Mouse (Mus musculus) MEL (cell line): ENCODE results near the gene Cdca7l. TPM values are rescaled to one million over a fixed set of nuclear protein-coding genes. Genes with fewer than 3 reads are reported as not detected.
A peak's percentile ranks its signal among the peaks of the same experiment; 100 is the strongest.

Source experiments
- DNase-seq: peaks from one replicate; pipeline ENCODE4 v3.0.0; 2011; ENCODE audit warnings: low read depth, low spot score
- H3K27ac ChIP-seq: 2 replicates; pipeline ENCODE4 v1.5.1; 2012; ENCODE audit warnings: low read depth, mild to moderate bottlenecking, control low read depth, low read length, moderate library complexity; ENCODE audit not compliant: control insufficient read depth
- H3K27me3 ChIP-seq, 2 experiments: fragments of 150-350 bp in 1 of 2; sonication (generic) in 1 of 2; 2 replicates each; pipeline ENCODE4 v1.6.1; 2012; ENCODE audit warnings: low read length in 2 of 2, mild to moderate bottlenecking in 2 of 2, improper control_type of control experiment in 1 of 2, moderate library complexity in 1 of 2; ENCODE audit not compliant: insufficient read depth in 2 of 2, control insufficient read depth in 1 of 2
- H3K36me3 ChIP-seq, 2 experiments: 2 replicates each; pipeline ENCODE4 v1.6.1; 2012 to 2014; ENCODE audit warnings: low read length in 2 of 2, improper control_type of control experiment in 1 of 2, inconsistent platforms in 1 of 2, mild to moderate bottlenecking in 1 of 2; ENCODE audit not compliant: insufficient read depth in 2 of 2, control insufficient read depth in 1 of 2
- H3K4me1 ChIP-seq, 2 experiments: fragments of 150-350 bp in 1 of 2; sonication (generic) in 1 of 2; 2 replicates each; pipeline ENCODE4 v1.6.1; 2012; ENCODE audit warnings: low read length in 2 of 2, improper control_type of control experiment in 1 of 2, mild to moderate bottlenecking in 1 of 2; ENCODE audit not compliant: insufficient read depth in 2 of 2, control insufficient read depth in 1 of 2
- H3K4me3 ChIP-seq, 2 experiments: fragments of 150-350 bp in 1 of 2; sonication (generic) in 1 of 2; 2 replicates each; pipeline ENCODE4 v1.5.1; 2012; ENCODE audit warnings: low read depth in 2 of 2, low read length in 2 of 2, mild to moderate bottlenecking in 2 of 2, moderate library complexity in 2 of 2, control low read depth in 1 of 2, improper control_type of control experiment in 1 of 2; ENCODE audit not compliant: control insufficient read depth in 1 of 2, insufficient read depth in 1 of 2
- H3K79me2 ChIP-seq: 2 replicates; pipeline ENCODE4 v1.6.1; 2012; ENCODE audit warnings: mild to moderate bottlenecking, low read length, moderate library complexity; ENCODE audit not compliant: control insufficient read depth, poor library complexity, insufficient read depth
- H3K9ac ChIP-seq: 2 replicates; pipeline ENCODE4 v1.6.1; 2012; ENCODE audit warnings: low read depth, mild to moderate bottlenecking, control low read depth, low read length, moderate library complexity; ENCODE audit not compliant: control insufficient read depth, poor library complexity, severe bottlenecking
- H3K9me3 ChIP-seq: fragments of 150-350 bp; sonication (generic); replicated peaks from 2 replicates; pipeline ENCODE4 v1.6.1; 2012; ENCODE audit warnings: mild to moderate bottlenecking, low read length, improper control_type of control experiment, moderate library complexity; ENCODE audit not compliant: insufficient read depth
- BHLHE40 ChIP-seq: IDR thresholded peaks from 2 replicates; pipeline ENCODE4 v1.6.1; 2012; ENCODE audit warnings: low read depth, mild to moderate bottlenecking, inconsistent platforms, low read length, improper control_type of control experiment, borderline replicate concordance
- CHD2 ChIP-seq: IDR thresholded peaks from 2 replicates; pipeline ENCODE4 v1.6.1; 2011; ENCODE audit warnings: low read length, improper control_type of control experiment
- CTCF ChIP-seq, 3 experiments: IDR thresholded peaks in 2 of 3; conservative IDR thresholded peaks in 1 of 3; 2 replicates each; pipeline ENCODE4 v1.5.1; 2011 to 2012; ENCODE audit warnings: low read length in 3 of 3, low read depth in 2 of 3, mild to moderate bottlenecking in 2 of 3, improper control_type of control experiment in 1 of 3, inconsistent platforms in 1 of 3, mixed read lengths in 1 of 3, moderate library complexity in 1 of 3; ENCODE audit not compliant: control insufficient read depth in 1 of 3, insufficient read depth in 1 of 3, poor library complexity in 1 of 3, severe bottlenecking in 1 of 3
- E2F4 ChIP-seq: IDR thresholded peaks from 2 replicates; pipeline ENCODE4 v1.6.1; 2011; ENCODE audit warnings: low read depth, low read length, improper control_type of control experiment, borderline replicate concordance
- GABPA ChIP-seq: IDR thresholded peaks from 2 replicates; pipeline ENCODE4 v1.6.1; 2012; ENCODE audit warnings: low read depth, mild to moderate bottlenecking, inconsistent platforms, low read length, improper control_type of control experiment, moderate library complexity
- HCFC1 ChIP-seq: IDR thresholded peaks from 2 replicates; pipeline ENCODE4 v1.6.1; 2012; ENCODE audit warnings: low read depth, mild to moderate bottlenecking, inconsistent platforms, low read length, improper control_type of control experiment, moderate library complexity
- JUND ChIP-seq: IDR thresholded peaks from 2 replicates; pipeline ENCODE4 v1.6.1; 2011; ENCODE audit warnings: low read depth, mild to moderate bottlenecking, improper control_type of control experiment, low read length
- MAFK ChIP-seq: IDR thresholded peaks from 2 replicates; pipeline ENCODE4 v1.6.1; 2011; ENCODE audit warnings: low read depth, mild to moderate bottlenecking, low read length, improper control_type of control experiment, borderline replicate concordance
- MAZ ChIP-seq: IDR thresholded peaks from 2 replicates; pipeline ENCODE4 v1.6.1; 2012; ENCODE audit warnings: low read depth, mild to moderate bottlenecking, inconsistent platforms, low read length, improper control_type of control experiment
- MEF2A ChIP-seq: IDR thresholded peaks from 2 replicates; pipeline ENCODE4 v1.6.1; 2014; ENCODE audit warnings: low read depth, mild to moderate bottlenecking, inconsistent platforms, low read length, improper control_type of control experiment; ENCODE audit not compliant: poor library complexity, insufficient replicate concordance, severe bottlenecking; ENCODE audit errors: extremely low read depth
- MYB ChIP-seq: IDR thresholded peaks from 2 replicates; pipeline ENCODE4 v1.6.1; 2011; ENCODE audit warnings: mild to moderate bottlenecking, low read depth, low read length, improper control_type of control experiment
- RAD21 ChIP-seq: IDR thresholded peaks from 2 replicates; pipeline ENCODE4 v1.6.1; 2011; ENCODE audit warnings: mild to moderate bottlenecking, low read depth, low read length, improper control_type of control experiment
- RCOR1 ChIP-seq: IDR thresholded peaks from 2 replicates; pipeline ENCODE4 v1.6.1; 2012; ENCODE audit warnings: low read depth, mild to moderate bottlenecking, inconsistent platforms, low read length, improper control_type of control experiment
- SIN3A ChIP-seq: IDR thresholded peaks from 2 replicates; pipeline ENCODE4 v1.6.1; 2012; ENCODE audit warnings: low read length, improper control_type of control experiment, inconsistent platforms
- SMC3 ChIP-seq: IDR thresholded peaks from 2 replicates; pipeline ENCODE4 v1.6.1; 2011; ENCODE audit warnings: low read depth, low read length, improper control_type of control experiment
- UBTF ChIP-seq: IDR thresholded peaks from 2 replicates; pipeline ENCODE4 v1.6.1; 2012; ENCODE audit warnings: low read depth, mild to moderate bottlenecking, inconsistent platforms, low read length, improper control_type of control experiment, moderate library complexity, borderline replicate concordance; ENCODE audit not compliant: insufficient read depth
- USF1 ChIP-seq: IDR thresholded peaks from 2 replicates; pipeline ENCODE4 v1.6.1; 2014; ENCODE audit warnings: low read depth, mild to moderate bottlenecking, inconsistent platforms, low read length, improper control_type of control experiment, moderate library complexity
- ZC3H11A ChIP-seq: IDR thresholded peaks from 2 replicates; pipeline ENCODE4 v1.6.1; 2012; ENCODE audit warnings: low read depth, mild to moderate bottlenecking, inconsistent platforms, low read length, improper control_type of control experiment
- polyA plus RNA-seq, 2 experiments: library from polyadenylated mRNA; stranded (reverse) in 1 of 2; unstranded in 1 of 2; fragments of >175 nt in 1 of 2; fragments of >200 nt in 1 of 2; gene quantifications; 2 replicates each; pipeline versions ENCODE4 v1.2.1 to v1.2.4; 2012; ENCODE audit warnings: low replicate concordance in 2 of 2, low read depth in 1 of 2; ENCODE audit not compliant: insufficient read length in 2 of 2, insufficient read depth in 1 of 2, missing spikeins in 1 of 2
- total RNA-seq: library from RNA; depleted of rRNA; stranded (reverse); fragments of 300-350 nt; gene quantifications from 2 replicates; pipeline ENCODE4 v1.2.3, GENCODE M21; 2012

Cdca7l gene
- total and polyA plus RNA-seq, 3 experiments, result 93.3 to 1,920 (median 99.6) TPM

DNA sequence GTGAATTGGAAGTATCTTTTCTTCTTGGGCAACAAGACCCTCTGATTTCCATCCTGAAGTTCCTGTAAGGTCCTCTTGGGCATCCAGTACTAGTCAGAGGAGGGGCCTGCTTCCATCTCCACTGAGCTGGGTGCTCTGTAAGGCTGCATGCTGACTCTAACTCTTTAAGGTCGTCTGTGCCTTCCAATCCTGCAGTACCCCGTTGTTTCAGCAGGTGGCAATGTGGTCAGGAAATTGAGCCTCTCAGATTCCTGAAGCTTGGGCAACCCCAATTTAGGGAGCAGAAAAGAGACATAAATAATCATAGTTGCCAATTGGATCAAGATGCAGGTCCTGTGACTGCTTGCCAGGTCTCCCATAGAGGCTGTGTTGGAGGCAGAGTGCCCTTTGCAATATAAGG lies 31.5 kb upstream of the Cdca7l start:
- no peaks in the 10 kb centered on the region for H3K9me3 ChIP-seq
- H3K27me3 ChIP-seq, result no peaks in the 10 kb centered on the region
- no peak overlapping the region for H3K27ac ChIP-seq
- H3K4me3 ChIP-seq, result no peak overlapping the region
- peak; percentile 64 for TF ChIP-seq RAD21
- TF ChIP-seq CTCF (IDR thresholded peaks at IDR 0.05 in 2 of 3, conservative IDR thresholded peaks at IDR 0.05 in 1 of 3; ENCODE audit: control insufficient read depth in 1 of 3, insufficient read depth in 1 of 3, low read depth in 2 of 3, low read length in 3 of 3, poor library complexity in 1 of 3, severe bottlenecking in 1 of 3), result peak; percentile 76 to 82 (median 80)
- TF ChIP-seq SIN3A, result no peak
- TF ChIP-seq GABPA, result no peak
- no peak for TF ChIP-seq JUND
- TF ChIP-seq SMC3, result peak; percentile 76
- no peak for TF ChIP-seq USF1
- peak; percentile 20; the same call in 1 of the 2 replicates for TF ChIP-seq ZC3H11A
- no peak overlapping the region for H3K9ac ChIP-seq
- H3K4me1 ChIP-seq, result no peaks in the 10 kb centered on the region
- peak; percentile 65 for DNase-seq
- H3K36me3 ChIP-seq, result no peaks in the 10 kb centered on the region
- H3K79me2 ChIP-seq, result no peaks in the 10 kb centered on the region

DNA sequence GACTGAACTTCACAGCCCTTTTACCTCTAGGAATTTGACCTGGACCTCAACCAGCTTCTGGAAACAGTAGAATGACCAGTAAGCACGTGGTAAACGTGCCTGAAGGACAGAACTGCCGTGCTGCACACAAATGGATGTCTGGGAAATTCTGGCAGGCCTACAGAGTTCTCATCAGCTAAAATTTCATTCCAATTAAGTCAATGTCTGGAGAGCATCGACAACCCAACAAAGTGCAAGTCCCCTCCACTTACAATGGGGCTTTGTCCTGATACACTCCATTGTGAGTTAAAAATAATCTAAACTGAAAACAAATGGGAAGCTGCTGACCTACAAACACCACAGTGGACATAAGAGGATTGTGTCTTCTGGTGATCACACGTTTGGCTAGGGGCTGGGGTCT lies 27.2 kb upstream of the Cdca7l start:
- Histone ChIP-seq H3K9ac (no peak overlapping the region), H3K27ac (no peak overlapping the region), H3K79me2 (no peaks in the 10 kb centered on the region), H3K4me1 (no peaks in the 10 kb centered on the region), H3K27me3 (no peaks in the 10 kb centered on the region), H3K9me3 (no peaks in the 10 kb centered on the region), H3K36me3 (no peaks in the 10 kb centered on the region), H3K4me3 (no peak overlapping the region)
- TF ChIP-seq HCFC1, result no peak
- TF ChIP-seq MAFK, result no peak
- no peak for TF ChIP-seq MAZ
- TF ChIP-seq UBTF, result no peak
- no peak for TF ChIP-seq MEF2A
- no peak for TF ChIP-seq MYB
- TF ChIP-seq RAD21, result no peak
- no peak for TF ChIP-seq E2F4
- no peak for TF ChIP-seq ZC3H11A
- TF ChIP-seq BHLHE40, result no peak
- no peak for TF ChIP-seq CHD2
- TF ChIP-seq RCOR1, result no peak
- TF ChIP-seq SIN3A, result no peak
- DNase-seq, result no peak
